Mouse (Mus musculus) testis, adult 2 months (tissue): ENCODE measurements around the gene Snrnp200. TPM values are rescaled to one million over a fixed set of nuclear protein-coding genes. Genes with fewer than 3 reads are reported as not detected.

Experiments used
- H3K27ac ChIP-seq: fragments of 200-500 bp; 2 replicates; pipeline ENCODE4 v1.5.1; 2012; ENCODE audit warnings: low read depth, low read length; ENCODE audit not compliant: control insufficient read depth, insufficient read depth
- H3K27me3 ChIP-seq: fragments of 200-500 bp; 2 replicates; pipeline ENCODE4 v1.6.1; 2012; ENCODE audit warnings: mild to moderate bottlenecking, low read length, moderate library complexity; ENCODE audit not compliant: control insufficient read depth, insufficient read depth
- H3K36me3 ChIP-seq: fragments of 200-500 bp; 2 replicates; pipeline ENCODE4 v1.6.1; 2012; ENCODE audit warnings: mild to moderate bottlenecking, low read length; ENCODE audit not compliant: control insufficient read depth, insufficient read depth
- H3K4me1 ChIP-seq: fragments of 200-500 bp; 2 replicates; pipeline ENCODE4 v1.6.1; 2012; ENCODE audit warnings: low read length; ENCODE audit not compliant: control insufficient read depth, insufficient read depth
- H3K4me3 ChIP-seq: fragments of 200-500 bp; 2 replicates; pipeline ENCODE4 v1.5.1; 2012; ENCODE audit warnings: low read depth, mild to moderate bottlenecking, low read length, moderate library complexity, mixed read lengths; ENCODE audit not compliant: control insufficient read depth
- CTCF ChIP-seq: fragments of 200-500 bp; IDR thresholded peaks from 2 replicates; pipeline ENCODE4 v1.5.1; 2012; ENCODE audit warnings: low read depth, mild to moderate bottlenecking, inconsistent platforms, low read length, moderate library complexity; ENCODE audit not compliant: control insufficient read depth, insufficient read depth, insufficient replicate concordance
- POLR2A ChIP-seq: fragments of 200-500 bp; IDR thresholded peaks from 2 replicates; pipeline ENCODE4 v1.6.1; 2012; ENCODE audit warnings: low read depth, mild to moderate bottlenecking, inconsistent platforms, low read length, moderate library complexity; ENCODE audit not compliant: control insufficient read depth
- polyA plus RNA-seq: library from polyadenylated mRNA; depleted of rRNA; stranded (reverse); fragments of >200 nt; gene quantifications from 2 replicates; pipeline ENCODE4 v1.2.3, GENCODE M21; 2012

Snrnp200 gene
- polyA plus RNA-seq, 1 experiment: 45.6 TPM

GRCm38 (mm10) chr2:127254604-127255134 is 46.5 kb downstream of the Snrnp200 start:
- Histone ChIP-seq H3K36me3 (peaks cover 3% of the 10 kb centered on the region), H3K27ac (no peak overlapping the region), H3K4me3 (no peak overlapping the region), H3K27me3 (no peaks in the 10 kb centered on the region), H3K4me1 (no peaks in the 10 kb centered on the region)
- TF ChIP-seq CTCF (no peak), POLR2A (no peak)

GRCm38 (mm10) chr2:127255294-127255693 is 47.1 kb downstream of the Snrnp200 start:
- Histone ChIP-seq H3K27me3 (no peaks in the 10 kb centered on the region), H3K27ac (no peak overlapping the region), H3K36me3 (peaks cover 3% of the 10 kb centered on the region), H3K4me3 (no peak overlapping the region), H3K4me1 (no peaks in the 10 kb centered on the region)
- TF ChIP-seq POLR2A: no peak
- TF ChIP-seq CTCF: no peak

- TF ChIP-seq CTCF: no peak
- TF ChIP-seq POLR2A: no peak
- 0 out of 2 replicates have a peak overlapping the region, but pooled peaks have one; percentile 14 for H3K27ac ChIP-seq
- peaks cover 3% of the 10 kb centered on the region for H3K36me3 ChIP-seq
- no peak overlapping the region for H3K4me3 ChIP-seq
- H3K27me3 ChIP-seq: no peaks in the 10 kb centered on the region
- H3K4me1 ChIP-seq: no peaks in the 10 kb centered on the region
These were observed 51.2 kb downstream of the Snrnp200 start for GRCm38 (mm10) chr2:127259340-127259739.

GRCm38 (mm10) chr2:127262480-127262879 is 54.3 kb downstream of the Snrnp200 start:
- Histone ChIP-seq H3K4me1 (no peaks in the 10 kb centered on the region), H3K27me3 (no peaks in the 10 kb centered on the region), H3K4me3 (no peak overlapping the region), H3K36me3 (no peaks in the 10 kb centered on the region), H3K27ac (no peak overlapping the region)
- no peak for TF ChIP-seq POLR2A
- TF ChIP-seq CTCF: no peak

- no peak overlapping the region for H3K27ac ChIP-seq
- no peak overlapping the region for H3K4me3 ChIP-seq
- H3K36me3 ChIP-seq: no peaks in the 10 kb centered on the region
- H3K27me3 ChIP-seq: no peaks in the 10 kb centered on the region
- H3K4me1 ChIP-seq: peaks cover 4% of the 10 kb centered on the region
- TF ChIP-seq CTCF (no peak), POLR2A (no peak)
These were observed 59.7 kb downstream of the Snrnp200 start for GRCm38 (mm10) chr2:127267854-127268253.

- Histone ChIP-seq H3K36me3 (no peaks in the 10 kb centered on the region), H3K4me1 (peaks cover 5% of the 10 kb centered on the region), H3K4me3 (peak within 1 kb of the TSS; percentile 91), H3K27me3 (no peaks in the 10 kb centered on the region), H3K27ac (peak within 1 kb of the TSS; percentile 92)
- TF ChIP-seq CTCF: no peak
- peak; percentile 81 for TF ChIP-seq POLR2A
These were observed 61.5 kb downstream of the Snrnp200 start, which contains the start of gene Stard7 for GRCm38 (mm10) chr2:127269491-127270299. Stard7 (plus strand) TSS chr2:127270218.

- H3K27ac ChIP-seq: peak overlapping the region; percentile 92
- TF ChIP-seq CTCF (no peak), POLR2A (peak; percentile 19)
- H3K36me3 ChIP-seq: no peaks in the 10 kb centered on the region
- peaks cover 5% of the 10 kb centered on the region for H3K4me1 ChIP-seq
- no peaks in the 10 kb centered on the region for H3K27me3 ChIP-seq
- peak overlapping the region; percentile 91 for H3K4me3 ChIP-seq
These were observed 62.3 kb downstream of the Snrnp200 start for GRCm38 (mm10) chr2:127270300-127271041.
